Mouse (Mus musculus) myocyte (in vitro differentiated cells): ENCODE results near the gene Stard7.

Source experiments
- CEBPB ChIP-seq: IDR thresholded peaks from 2 replicates; pipeline ENCODE4 v1.6.1; 2011; ENCODE audit warnings: mild to moderate bottlenecking, moderate library complexity; ENCODE audit not compliant: poor library complexity, insufficient read depth, severe bottlenecking
- E2F4 ChIP-seq: IDR thresholded peaks from one replicate; pipeline ENCODE4 v1.6.1; 2011; ENCODE audit warnings: mild to moderate bottlenecking, control low read depth, moderate library complexity; ENCODE audit not compliant: insufficient read depth
- MYOD1 ChIP-seq, 3 experiments: IDR thresholded peaks; one replicate each; pipeline ENCODE4 v1.6.1; 2011; ENCODE audit warnings: control low read depth in 2 of 3, low read depth in 2 of 3, mild to moderate bottlenecking in 2 of 3, moderate library complexity in 1 of 3; ENCODE audit not compliant: insufficient read length in 2 of 3, control insufficient read depth in 1 of 3
- MYOG ChIP-seq, 3 experiments: IDR thresholded peaks; one replicate each; pipeline ENCODE4 v1.6.1; 2011; ENCODE audit warnings: control low read depth in 2 of 3, low read depth in 2 of 3, mild to moderate bottlenecking in 2 of 3; ENCODE audit not compliant: insufficient read length in 2 of 3, control insufficient read depth in 1 of 3, insufficient read depth in 1 of 3
- POLR2A ChIP-seq: IDR thresholded peaks from one replicate; pipeline ENCODE4 v1.6.1; 2011; ENCODE audit warnings: low read depth, mild to moderate bottlenecking, control low read depth, moderate library complexity; ENCODE audit not compliant: insufficient read length
- POLR2AphosphoS2 ChIP-seq: IDR thresholded peaks from one replicate; pipeline ENCODE4 v1.6.1; 2011; ENCODE audit warnings: low read depth, control low read depth; ENCODE audit not compliant: insufficient read length
- TCF12 ChIP-seq: IDR thresholded peaks from one replicate; pipeline ENCODE4 v1.6.1; 2011; ENCODE audit warnings: mild to moderate bottlenecking, control low read depth; ENCODE audit not compliant: poor library complexity, insufficient read depth, severe bottlenecking
- USF1 ChIP-seq: IDR thresholded peaks from one replicate; pipeline ENCODE4 v1.6.1; 2011; ENCODE audit warnings: low read depth, mild to moderate bottlenecking, control low read depth, moderate library complexity

DNA sequence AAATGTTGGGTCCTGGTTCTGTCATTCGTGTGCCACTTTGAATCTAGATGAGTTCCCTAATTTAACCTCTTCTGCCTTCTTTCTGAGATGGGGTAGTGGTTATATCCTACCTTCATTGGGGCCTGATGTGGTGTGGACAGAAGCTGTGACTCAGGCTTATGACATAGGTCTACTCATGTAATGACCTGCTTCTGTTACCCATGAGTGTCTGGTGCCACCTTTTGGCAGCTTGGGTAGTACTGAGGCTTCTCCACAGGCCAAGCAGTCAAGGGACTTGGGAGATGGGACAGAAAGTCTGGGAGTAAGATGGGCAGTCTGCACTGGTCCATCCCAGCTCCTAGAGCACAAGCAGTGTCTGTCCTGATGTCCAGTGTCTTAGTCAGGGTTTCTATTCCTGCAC, 76.3 kb downstream of the Stard7 start:
- TF ChIP-seq POLR2A (no peak), USF1 (no peak), MYOG (IDR thresholded peaks at IDR 0.05; ENCODE audit: control insufficient read depth in 1 of 3, insufficient read depth in 1 of 3, insufficient read length in 2 of 3, low read depth in 2 of 3) (no peak), TCF12 (no peak), E2F4 (no peak), MYOD1 (IDR thresholded peaks at IDR 0.05; ENCODE audit: control insufficient read depth in 1 of 3, insufficient read length in 2 of 3, low read depth in 2 of 3) (no peak), CEBPB (no peak), POLR2AphosphoS2 (no peak)
